Mouse (Mus musculus) midbrain, embryonic 10.5 days (tissue): Measurements from ENCODE around the gene Macrod2. TPM values are rescaled to one million over a fixed set of nuclear protein-coding genes. Genes with fewer than 3 reads are reported as not detected.
A peak's percentile ranks its signal among the peaks of the same experiment; 100 is the strongest.

Source experiments
- DNase-seq: peaks from one replicate; pipeline ENCODE4 v3.0.0-alpha.2; 2017; ENCODE audit warnings: low spot score
- H3K27ac ChIP-seq: fragments of 300-500 bp; sonication (generic); replicated peaks from 2 replicates; pipeline ENCODE4 v1.5.1; 2016; ENCODE audit warnings: mild to moderate bottlenecking
- H3K27me3 ChIP-seq: fragments of 300-500 bp; sonication (generic); 2 replicates; pipeline ENCODE4 v1.6.1; 2016; ENCODE audit warnings: low read depth, mild to moderate bottlenecking; ENCODE audit not compliant: poor library complexity, severe bottlenecking
- H3K36me3 ChIP-seq: fragments of 300-500 bp; sonication (generic); 2 replicates; pipeline ENCODE4 v1.6.1; 2016; ENCODE audit warnings: mild to moderate bottlenecking, moderate library complexity
- H3K4me1 ChIP-seq: fragments of 300-500 bp; sonication (generic); 2 replicates; pipeline ENCODE4 v1.6.1; 2016
- H3K4me3 ChIP-seq: fragments of 300-500 bp; sonication (generic); 2 replicates; pipeline ENCODE4 v1.5.1; 2016; ENCODE audit warnings: mild to moderate bottlenecking, moderate library complexity
- H3K9me3 ChIP-seq: fragments of 300-500 bp; sonication (generic); replicated peaks from 2 replicates; pipeline ENCODE4 v1.6.1; 2016; ENCODE audit warnings: mild to moderate bottlenecking
- WGBS: fragments of 180-500 bp; shearing (Covaris S2); methylation state at CpG from one replicate; pipeline ENCODE4 v1.1.7; 2016; 5-methylcytosine and 5-hydroxymethylcytosine counted together
- polyA plus RNA-seq: library from polyadenylated mRNA; unstranded; fragments of >200 nt; fragmentation: Nextera tagmentation; extraction: Ambion mirVana; gene quantifications from 2 replicates; pipeline ENCODE4 v1.2.1, GENCODE M21; 2016

Gene Macrod2
- polyA plus RNA-seq, 1 experiment from 2014 or later = 39.4 TPM

DNA sequence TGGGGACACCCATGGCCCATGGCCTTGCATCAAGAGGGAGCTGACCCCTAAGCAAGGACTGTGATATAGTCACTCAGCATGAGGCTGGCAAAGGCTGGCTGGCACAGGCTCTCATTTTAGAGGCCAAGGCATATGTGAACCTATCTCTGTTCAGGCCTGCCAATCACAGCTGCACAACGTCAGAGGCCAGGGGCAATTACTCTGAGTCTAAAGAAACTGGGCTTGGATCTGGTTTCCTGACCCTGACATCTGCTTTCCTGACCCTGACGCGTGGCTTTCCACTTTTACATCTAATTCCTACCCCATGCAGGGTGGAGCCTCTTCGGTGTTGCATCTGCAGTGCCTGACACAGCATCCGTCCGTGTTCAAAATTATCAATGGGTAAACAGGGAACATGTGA lies 2009.2 kb downstream of the Macrod2 start:
- peak overlapping the region; percentile 28; the same call in 1 of the 2 replicates for H3K27ac ChIP-seq
- 70% methylated on average over 6 of the region's 6 CpGs for WGBS
- H3K9me3 ChIP-seq = no peaks in the 10 kb centered on the region
- H3K27me3 ChIP-seq = no peaks in the 10 kb centered on the region
- peak; percentile 18 for DNase-seq
- no peaks in the 10 kb centered on the region for H3K36me3 ChIP-seq
- H3K4me1 ChIP-seq = peaks cover 7% of the 10 kb centered on the region
- H3K4me3 ChIP-seq = no peak overlapping the region

DNA sequence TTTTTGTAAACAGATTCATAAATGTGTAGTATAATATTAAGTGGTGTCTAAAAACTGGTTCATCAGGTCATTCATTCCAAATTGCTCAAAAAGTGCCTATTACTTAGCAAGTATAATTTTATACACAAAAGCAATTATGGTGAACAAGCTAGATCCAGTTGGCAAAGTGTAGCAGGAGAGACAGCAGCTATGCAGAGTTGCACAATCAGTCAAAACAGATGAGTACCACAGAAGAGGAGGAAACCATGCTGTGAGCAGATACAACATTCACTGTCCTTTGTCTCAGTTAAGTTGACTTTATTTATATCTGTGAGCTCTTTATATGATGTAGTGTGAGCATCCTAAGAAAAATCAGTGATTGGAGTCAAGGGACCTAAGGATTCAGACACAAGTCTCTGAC lies 2012.2 kb downstream of the Macrod2 start:
- Histone ChIP-seq H3K4me1 (peaks cover 7% of the 10 kb centered on the region), H3K4me3 (no peak overlapping the region), H3K9me3 (no peaks in the 10 kb centered on the region), H3K36me3 (no peaks in the 10 kb centered on the region), H3K27ac (no peak overlapping the region), H3K27me3 (no peaks in the 10 kb centered on the region)
- no peak for DNase-seq

DNA sequence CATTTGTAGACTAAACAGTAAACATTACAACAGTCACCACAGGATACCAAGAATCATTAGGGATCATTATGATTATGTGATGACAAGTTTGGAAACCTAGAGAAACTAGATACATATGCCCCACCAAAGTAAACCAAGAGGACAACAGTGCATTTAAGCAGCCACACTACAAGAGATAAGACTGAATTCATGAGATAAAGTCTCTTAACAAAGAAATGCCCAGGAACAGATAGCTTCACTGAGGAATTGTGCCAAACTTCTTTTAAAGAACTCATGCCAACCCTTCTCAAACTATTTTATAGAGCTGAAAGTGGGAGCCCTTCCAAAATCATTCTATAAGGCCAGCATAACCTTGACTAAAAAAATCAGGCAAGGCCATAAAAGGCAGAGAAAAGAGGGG lies 2015.0 kb downstream of the Macrod2 start:
- Histone ChIP-seq H3K9me3 (no peaks in the 10 kb centered on the region), H3K27ac (no peak overlapping the region), H3K27me3 (no peaks in the 10 kb centered on the region), H3K36me3 (no peaks in the 10 kb centered on the region), H3K4me1 (no peaks in the 10 kb centered on the region), H3K4me3 (no peak overlapping the region)
- no peak for DNase-seq

DNA sequence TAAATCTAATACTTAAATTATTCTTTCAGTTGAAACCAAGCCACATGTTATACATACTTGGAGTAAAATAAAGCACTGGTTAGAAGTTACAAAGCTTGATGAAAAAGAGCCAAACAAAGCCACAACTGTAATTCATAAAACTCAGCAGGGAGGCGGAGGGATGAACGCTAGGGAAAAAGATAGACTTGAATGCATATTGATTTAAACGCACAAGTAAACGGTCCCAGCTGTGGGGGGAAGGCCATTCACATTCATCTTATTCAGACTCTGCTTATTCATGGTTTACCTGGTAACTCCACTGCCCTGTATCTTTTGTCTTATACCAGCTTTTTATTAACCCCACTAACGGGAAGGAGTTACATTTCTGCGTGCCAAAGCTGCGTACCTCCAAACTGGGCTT lies 2038.0 kb downstream of the Macrod2 start:
- no peak for DNase-seq
- H3K27me3 ChIP-seq = peaks cover 7% of the 10 kb centered on the region
- H3K36me3 ChIP-seq = no peaks in the 10 kb centered on the region
- H3K4me1 ChIP-seq = peaks cover 10% of the 10 kb centered on the region
- H3K4me3 ChIP-seq = no peak overlapping the region
- 79% methylated on average over 7 of the region's 7 CpGs for WGBS
- H3K9me3 ChIP-seq = no peaks in the 10 kb centered on the region
- H3K27ac ChIP-seq = no peak overlapping the region

DNA sequence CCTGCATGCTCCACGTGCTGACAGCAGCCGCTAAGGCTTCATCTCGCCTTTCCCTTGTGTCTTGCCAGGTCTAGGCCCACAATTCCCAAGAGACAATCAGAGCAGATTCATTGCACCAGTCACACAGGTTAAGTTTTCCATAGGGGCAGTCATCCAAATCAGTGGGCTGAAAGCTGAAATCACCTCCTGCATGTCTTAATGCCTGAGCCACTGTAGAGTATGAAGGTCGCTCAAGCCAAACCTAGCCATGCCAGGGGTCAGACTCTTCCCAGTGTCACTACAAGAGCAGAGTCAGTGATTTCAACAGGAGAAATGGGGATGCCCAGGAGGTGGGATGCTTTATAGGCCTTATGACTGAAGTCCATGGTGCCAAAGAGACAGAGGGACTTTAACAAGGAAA lies 2039.6 kb downstream of the Macrod2 start:
- H3K9me3 ChIP-seq = no peaks in the 10 kb centered on the region
- WGBS = 87% methylated on average over 4 of the region's 4 CpGs
- H3K27me3 ChIP-seq = peaks cover 15% of the 10 kb centered on the region
- H3K4me3 ChIP-seq = no peak overlapping the region
- peaks cover 13% of the 10 kb centered on the region for H3K4me1 ChIP-seq
- H3K27ac ChIP-seq = no peak overlapping the region
- DNase-seq = no peak
- H3K36me3 ChIP-seq = no peaks in the 10 kb centered on the region

DNA sequence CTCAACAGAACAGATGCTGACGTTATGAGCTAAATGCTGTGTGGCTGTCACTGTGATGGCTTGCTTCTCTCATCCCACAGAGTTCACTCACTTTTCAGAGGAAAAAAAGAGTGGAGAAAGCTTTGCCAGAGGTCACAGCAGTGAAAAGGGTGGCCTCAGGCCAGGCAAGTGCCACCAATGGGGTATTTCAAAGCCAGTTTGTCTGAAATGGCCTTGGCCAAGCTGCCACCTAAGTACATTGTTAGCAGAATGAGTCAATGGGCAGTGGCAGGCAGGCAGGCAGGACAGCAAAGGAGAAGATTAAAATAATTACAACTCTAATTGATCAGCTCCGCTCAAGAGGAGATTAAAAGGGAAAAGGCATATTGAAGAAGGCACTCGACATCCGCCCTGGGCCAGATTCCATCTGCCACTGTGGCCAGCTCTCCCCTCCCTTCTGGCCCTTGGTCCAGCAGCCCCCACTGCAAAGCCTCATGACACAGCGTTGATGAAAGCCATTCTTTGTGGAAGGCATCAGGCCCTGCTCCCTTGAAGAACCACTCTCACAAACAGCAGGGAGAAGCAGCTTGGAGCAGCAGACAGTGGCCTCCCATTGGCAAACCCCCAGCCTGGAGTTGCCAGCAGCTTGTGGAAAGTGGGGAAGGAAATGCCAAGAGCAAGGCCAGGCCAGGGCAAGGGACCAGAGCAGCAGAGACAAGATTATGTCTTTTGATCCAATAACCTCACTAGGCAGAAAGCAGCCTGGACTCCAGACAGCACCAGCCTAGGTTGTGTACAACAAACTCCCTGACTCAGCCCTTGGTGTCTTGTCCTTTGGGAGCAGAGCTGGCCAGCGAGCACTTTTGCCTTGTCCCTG lies 2042.7 kb downstream of the Macrod2 start:
- no peak overlapping the region for H3K4me3 ChIP-seq
- no peaks in the 10 kb centered on the region for H3K9me3 ChIP-seq
- H3K36me3 ChIP-seq = no peaks in the 10 kb centered on the region
- H3K27ac ChIP-seq = peak overlapping the region; percentile 69
- peaks cover 13% of the 10 kb centered on the region for H3K4me1 ChIP-seq
- DNase-seq = peak; percentile 27
- WGBS = 48% methylated on average over 6 of the region's 6 CpGs
- H3K27me3 ChIP-seq = peaks cover 15% of the 10 kb centered on the region

Other genes with a start within 250 kb of the Macrod2 start
- gene Gm17374, start 243.3 kb upstream of the Macrod2 start, polyA plus RNA-seq = not detected in 2 replicates
- 26.9 and 28.3 TPM in 2 replicates for gene Esf1, start 224.7 kb upstream of the Macrod2 start, polyA plus RNA-seq
- 26.8 and 29.0 TPM in 2 replicates for gene Ndufaf5, start 224.7 kb upstream of the Macrod2 start, polyA plus RNA-seq
- not detected in 2 replicates for gene Sel1l2, start 5.6 kb upstream of the Macrod2 start, polyA plus RNA-seq